Mouse (Mus musculus) left cerebral cortex, adult 9 months (tissue): ENCODE measurements around the gene Fezf1.

Experiments used
- DNase-seq, 2 experiments: peaks; one replicate each; pipeline ENCODE4 v3.0.0; 2022; ENCODE audit warnings: low spot score in 2 of 2

The Fezf1 gene

GRCm38 (mm10) chr6:23247512-23248312 lies 450 bp downstream of the Fezf1 start:
- no peak for DNase-seq

GRCm38 (mm10) chr6:23246790-23247511 lies 1.2 kb downstream of the Fezf1 start:
- no peak for DNase-seq

- no peak for DNase-seq
These were observed 1.9 kb downstream of the Fezf1 start for GRCm38 (mm10) chr6:23246061-23246789.

GRCm38 (mm10) chr6:23245545-23246011 lies 2.6 kb downstream of the Fezf1 start:
- DNase-seq, result no peak

GRCm38 (mm10) chr6:23245121-23245520 lies 3.0 kb downstream of the Fezf1 start:
- DNase-seq, result no peak

- no peak for DNase-seq
These were observed 4.1 kb downstream of the Fezf1 start for GRCm38 (mm10) chr6:23243821-23244760.

- DNase-seq, result no peak
These were observed 36.7 kb downstream of the Fezf1 start for GRCm38 (mm10) chr6:23211499-23211898.

- no peak for DNase-seq
These were observed 40.4 kb downstream of the Fezf1 start for GRCm38 (mm10) chr6:23207791-23208190.

GRCm38 (mm10) chr6:23202630-23203029 lies 45.5 kb downstream of the Fezf1 start:
- DNase-seq, result no peak
